Mouse (Mus musculus) C2C12 (cell line): Measurements from ENCODE around the gene Greb1. TPM values are rescaled to one million over a fixed set of nuclear protein-coding genes. Genes with fewer than 3 reads are reported as not detected.

Experiments used
- H3K27me3 ChIP-seq: one replicate; pipeline ENCODE4 v1.6.1; 2011; ENCODE audit not compliant: control insufficient read depth, insufficient read depth, insufficient read length
- H3K36me3 ChIP-seq: one replicate; pipeline ENCODE4 v1.6.1; 2011; ENCODE audit not compliant: control insufficient read depth, insufficient read depth
- H3K4me3 ChIP-seq: one replicate; pipeline ENCODE4 v1.5.1; 2011; ENCODE audit warnings: mild to moderate bottlenecking, control low read depth; ENCODE audit not compliant: poor library complexity, insufficient read depth, severe bottlenecking
- H3K79me2 ChIP-seq: one replicate; pipeline ENCODE4 v1.6.1; 2011; ENCODE audit not compliant: control insufficient read depth, insufficient read depth
- H3K79me3 ChIP-seq: one replicate; pipeline ENCODE4 v1.6.1; 2011; ENCODE audit warnings: low read depth, control low read depth
- H3ac ChIP-seq: one replicate; pipeline ENCODE3; 2011; ENCODE audit warnings: low read depth; ENCODE audit not compliant: control insufficient read depth, insufficient read length
- CEBPB ChIP-seq: IDR thresholded peaks from one replicate; pipeline ENCODE4 v1.6.1; 2011; ENCODE audit warnings: low read depth, mild to moderate bottlenecking, control low read depth, moderate library complexity
- CTCF ChIP-seq: IDR thresholded peaks from one replicate; pipeline ENCODE4 v1.5.1; 2011; ENCODE audit not compliant: control insufficient read depth, insufficient read depth, insufficient read length
- FOSL1 ChIP-seq: IDR thresholded peaks from one replicate; pipeline ENCODE4 v1.8.0; 2011; ENCODE audit warnings: mild to moderate bottlenecking, low read length; ENCODE audit not compliant: poor library complexity, insufficient read depth, severe bottlenecking
- MAX ChIP-seq: IDR thresholded peaks from one replicate; pipeline ENCODE4 v1.6.1; 2011; ENCODE audit warnings: mild to moderate bottlenecking, control low read depth
- MYOD1 ChIP-seq: IDR thresholded peaks from one replicate; pipeline ENCODE4 v1.6.1; 2011; ENCODE audit warnings: low read depth; ENCODE audit not compliant: control insufficient read depth, insufficient read length
- MYOG ChIP-seq: IDR thresholded peaks from one replicate; pipeline ENCODE4 v1.6.1; 2011; ENCODE audit not compliant: control insufficient read depth, insufficient read length; ENCODE audit errors: extremely low read depth
- USF1 ChIP-seq: IDR thresholded peaks from one replicate; pipeline ENCODE4 v1.6.1; 2011; ENCODE audit warnings: low read depth, mild to moderate bottlenecking, control low read depth, moderate library complexity
- polyA plus RNA-seq: library from polyadenylated mRNA; unstranded; fragments of >200 nt; fragmentation: generic; extraction: Trizol; gene quantifications from one replicate; pipeline ENCODE4 v1.2.1, GENCODE M21; 2012; ENCODE audit warnings: missing spikeins

Greb1 gene
- polyA plus RNA-seq, 1 experiment: 0.04 TPM

DNA sequence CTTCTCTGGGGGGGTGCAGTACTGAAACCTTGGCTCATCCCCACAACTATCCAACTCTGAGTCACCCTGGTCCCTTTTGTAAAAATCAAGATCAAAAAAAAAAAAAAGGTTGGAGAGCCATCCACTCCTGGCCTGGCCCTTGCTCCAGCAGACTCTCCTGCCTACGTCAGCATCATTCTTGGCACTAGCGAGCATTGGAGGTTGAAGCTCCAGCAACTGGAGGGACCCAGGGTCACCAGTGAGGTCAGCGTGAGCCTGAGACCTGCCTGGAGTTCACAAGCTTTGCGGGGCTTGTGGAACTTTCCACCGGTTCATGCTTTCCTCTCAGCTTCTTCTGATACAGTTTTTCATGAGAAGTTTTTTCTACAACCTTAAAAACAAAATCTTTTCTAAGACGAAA lies 160.6 kb downstream of the Greb1 start:
- Histone ChIP-seq H3K36me3 (no peaks in the 10 kb centered on the region), H3ac (no peak overlapping the region), H3K27me3 (peaks cover 21% of the 10 kb centered on the region), H3K79me3 (no peaks in the 10 kb centered on the region), H3K79me2 (no peaks in the 10 kb centered on the region), H3K4me3 (no peak overlapping the region)
- TF ChIP-seq CTCF: no peak
- no peak for TF ChIP-seq USF1
- no peak for TF ChIP-seq MAX
- TF ChIP-seq FOSL1: no peak
- TF ChIP-seq CEBPB: no peak
- TF ChIP-seq MYOG: no peak
- no peak for TF ChIP-seq MYOD1

DNA sequence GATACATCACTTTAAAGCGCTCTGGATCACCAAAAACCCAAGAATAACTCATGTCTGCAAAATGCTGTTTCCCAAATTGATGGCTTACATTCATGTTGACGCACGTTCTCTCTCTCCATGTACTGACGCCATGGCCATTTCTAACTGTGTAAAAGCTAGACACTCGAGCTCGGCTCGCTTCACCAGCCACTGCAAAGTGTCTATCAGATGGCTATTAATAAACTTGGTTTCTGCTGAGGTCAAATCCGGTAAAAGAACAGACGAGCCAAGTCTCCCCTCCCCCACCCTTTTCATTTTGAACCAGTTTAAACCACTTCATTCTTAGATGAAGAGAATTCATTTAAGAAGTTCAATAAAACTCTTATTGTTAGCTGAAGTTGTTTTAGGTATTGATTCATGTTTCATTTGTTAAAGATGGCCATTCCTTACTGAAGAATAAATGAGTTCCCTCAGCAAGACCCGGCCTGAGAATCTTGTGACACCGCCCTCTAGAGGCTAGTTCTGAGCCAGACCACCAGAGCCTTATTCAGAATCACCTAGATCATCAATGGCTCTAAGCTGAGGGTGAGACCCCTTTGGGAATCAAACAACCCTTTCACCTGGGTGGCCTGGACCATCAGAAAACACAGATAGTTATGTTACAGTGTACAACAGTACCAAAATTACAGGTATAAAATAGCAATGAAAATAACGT lies 161.5 kb downstream of the Greb1 start:
- Histone ChIP-seq H3K79me3 (no peaks in the 10 kb centered on the region), H3K4me3 (no peak overlapping the region), H3ac (no peak overlapping the region), H3K79me2 (no peaks in the 10 kb centered on the region), H3K27me3 (peaks cover 19% of the 10 kb centered on the region), H3K36me3 (no peaks in the 10 kb centered on the region)
- no peak for TF ChIP-seq MYOD1

DNA sequence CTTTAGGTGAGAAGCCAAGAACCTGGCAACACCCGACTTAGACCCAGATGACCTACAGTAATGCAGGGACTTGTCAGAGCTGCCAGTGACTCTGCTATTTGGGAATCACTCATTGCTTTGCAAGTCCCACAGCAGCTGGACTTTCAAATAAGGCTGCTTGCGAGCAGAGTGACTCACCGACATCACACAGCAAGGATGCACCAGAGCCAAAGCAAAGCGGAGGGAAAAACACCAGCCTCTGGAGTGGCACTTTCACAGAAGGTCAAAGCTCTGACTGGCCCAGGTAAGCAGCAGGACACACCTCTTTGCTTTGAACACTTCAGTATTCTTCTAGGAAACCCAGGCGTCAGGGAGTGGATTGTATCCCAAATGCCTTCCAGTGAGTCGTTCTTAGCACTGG lies 164.9 kb downstream of the Greb1 start:
- H3K79me3 ChIP-seq: no peaks in the 10 kb centered on the region
- H3K4me3 ChIP-seq: no peak overlapping the region
- no peaks in the 10 kb centered on the region for H3K79me2 ChIP-seq
- no peaks in the 10 kb centered on the region for H3K36me3 ChIP-seq
- peaks cover 16% of the 10 kb centered on the region for H3K27me3 ChIP-seq
- TF ChIP-seq CEBPB: no peak
- no peak for TF ChIP-seq MAX
- no peak for TF ChIP-seq CTCF
- TF ChIP-seq MYOG: no peak
- no peak for TF ChIP-seq MYOD1
- no peak for TF ChIP-seq USF1
- no peak for TF ChIP-seq FOSL1
- H3ac ChIP-seq: no peak overlapping the region

DNA sequence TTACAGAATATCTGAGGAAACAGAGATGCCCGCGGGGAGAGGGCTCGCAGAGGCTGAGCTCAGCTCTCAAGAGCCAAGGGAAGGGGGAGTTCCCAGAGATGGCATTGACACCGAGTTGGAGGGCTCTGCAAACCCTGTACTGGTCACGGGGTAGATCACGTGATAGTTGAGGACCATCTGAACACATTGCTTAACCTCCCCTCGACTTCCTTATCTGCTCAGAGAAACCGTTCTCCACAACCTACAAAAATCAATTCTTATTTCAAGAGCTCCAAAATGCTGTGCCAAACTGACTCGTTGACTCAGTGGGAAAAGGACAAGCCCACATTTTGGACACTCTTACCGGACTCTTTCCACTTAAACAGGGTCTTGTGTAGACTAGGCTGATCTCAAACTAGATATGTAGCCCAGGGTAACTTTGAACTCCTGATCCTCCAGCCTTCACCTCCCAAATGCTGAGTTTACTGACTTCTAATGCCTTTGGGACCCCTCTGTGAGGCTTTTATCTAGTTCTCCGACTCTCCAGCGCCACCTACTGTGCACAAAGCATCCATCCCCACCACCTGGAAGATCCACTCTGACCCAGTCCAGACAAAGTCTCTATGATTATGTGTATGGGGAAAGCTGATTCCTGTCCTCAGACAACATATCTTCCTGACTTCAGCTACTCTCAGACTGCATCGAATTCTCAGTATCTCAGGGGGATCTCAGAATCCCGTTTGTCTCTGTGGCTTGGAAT lies 166.4 kb downstream of the Greb1 start:
- Histone ChIP-seq H3K36me3 (no peaks in the 10 kb centered on the region), H3K79me2 (no peaks in the 10 kb centered on the region), H3K27me3 (peaks cover 16% of the 10 kb centered on the region), H3K4me3 (no peak overlapping the region), H3K79me3 (no peaks in the 10 kb centered on the region), H3ac (no peak overlapping the region)
- no peak for TF ChIP-seq CTCF
- TF ChIP-seq USF1: no peak
- TF ChIP-seq FOSL1: no peak
- TF ChIP-seq MYOD1: no peak
- no peak for TF ChIP-seq MAX
- TF ChIP-seq MYOG: no peak
- no peak for TF ChIP-seq CEBPB

DNA sequence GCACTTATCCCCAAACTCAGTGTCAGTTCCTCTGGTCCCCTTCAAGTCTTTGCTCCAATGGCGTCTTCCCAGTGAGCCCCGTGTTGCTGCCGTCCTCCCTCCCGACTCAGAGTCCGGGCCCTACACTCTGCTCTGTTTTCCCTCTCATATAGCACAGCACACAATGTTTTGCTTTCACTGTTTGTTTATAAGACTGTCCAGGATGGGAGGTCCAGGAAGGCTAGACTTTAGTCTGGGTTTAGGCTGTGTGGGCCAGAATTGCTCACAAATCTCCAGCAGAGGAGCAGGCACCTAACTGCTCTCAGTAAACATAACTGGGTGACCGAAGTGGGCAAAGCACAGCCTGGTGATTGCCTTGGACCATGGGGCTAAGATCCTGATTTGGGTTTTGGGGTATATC lies 167.5 kb downstream of the Greb1 start:
- Histone ChIP-seq H3K36me3 (no peaks in the 10 kb centered on the region), H3K27me3 (peaks cover 16% of the 10 kb centered on the region), H3K79me3 (no peaks in the 10 kb centered on the region), H3ac (no peak overlapping the region), H3K4me3 (no peak overlapping the region), H3K79me2 (no peaks in the 10 kb centered on the region)
- TF ChIP-seq FOSL1: no peak
- no peak for TF ChIP-seq CTCF
- no peak for TF ChIP-seq MAX
- no peak for TF ChIP-seq MYOG
- TF ChIP-seq MYOD1: no peak
- TF ChIP-seq CEBPB: no peak
- no peak for TF ChIP-seq USF1

DNA sequence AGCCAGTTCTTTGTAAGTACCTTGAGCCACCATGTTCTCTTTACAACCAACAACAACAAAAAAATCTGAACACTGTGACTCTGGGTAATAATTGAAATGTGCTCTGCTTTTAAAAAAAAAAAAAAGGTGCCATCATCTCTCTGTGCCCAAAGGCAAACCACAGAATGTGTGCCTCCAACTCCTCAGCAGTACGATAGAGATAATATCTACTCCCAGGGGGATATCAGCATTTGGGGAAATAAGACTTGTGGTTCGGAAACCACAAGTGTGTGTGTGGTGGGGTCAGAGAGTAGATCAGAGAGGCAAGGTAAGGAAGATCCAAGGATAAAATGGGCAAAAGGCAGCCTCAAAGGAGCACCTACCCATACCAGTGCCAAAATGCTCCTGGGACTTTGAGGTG lies 169.3 kb downstream of the Greb1 start:
- no peaks in the 10 kb centered on the region for H3K79me2 ChIP-seq
- H3ac ChIP-seq: no peak overlapping the region
- no peak overlapping the region for H3K4me3 ChIP-seq
- peaks cover 16% of the 10 kb centered on the region for H3K27me3 ChIP-seq
- H3K79me3 ChIP-seq: no peaks in the 10 kb centered on the region
- no peak for TF ChIP-seq USF1
- H3K36me3 ChIP-seq: no peaks in the 10 kb centered on the region
